Comparison of ENCODE assay signal across 10 mouse cellular contexts in the genomic region with DNA sequence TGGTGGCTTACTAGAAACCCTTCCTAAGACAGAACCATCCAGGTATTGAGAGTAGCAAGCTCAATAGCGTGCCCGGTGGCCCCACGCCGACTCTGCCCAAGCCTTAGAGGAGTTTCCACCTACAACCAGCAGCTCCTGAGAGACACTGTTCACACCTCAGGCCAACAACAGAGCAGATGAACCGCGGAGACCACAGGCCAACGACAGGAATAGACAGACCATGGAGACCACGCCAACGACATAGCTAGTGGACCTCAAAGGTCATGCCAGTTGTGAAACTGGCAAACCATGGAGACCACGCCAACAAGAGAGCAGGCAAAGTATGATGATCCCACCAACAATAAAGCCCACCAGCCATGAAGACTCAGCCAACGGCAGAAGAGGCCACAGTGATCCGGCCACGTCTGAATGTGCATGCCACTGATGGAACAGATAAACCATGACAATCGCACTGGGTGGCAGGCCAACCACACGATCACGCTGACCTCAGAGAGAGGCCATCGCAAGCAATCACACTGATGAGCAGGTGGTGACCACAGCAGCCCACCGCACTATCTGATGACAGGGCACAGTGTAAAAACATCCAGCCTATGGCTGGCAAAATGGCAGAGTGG. TPM values are rescaled to one million over a fixed set of nuclear protein-coding genes. Genes with fewer than 3 reads are reported as not detected.
DNase-seq lines count a peak whose midpoint lies in the region; ATAC-seq lines count a peak whose summit lies in the region.
"Had no signal": no experiment of that assay in that cellular context is flagged by ENCODE, and none has a peak within 500 bp of the region (broad histone marks: within the 10 kb centered on the region; RNA-seq: fewer than 3 reads in every experiment).

No protein-coding gene starts in this region.

- peak overlapping the region; percentile 60 for H3K27ac ChIP-seq in heart, embryonic 10.5 days
- H3K27ac ChIP-seq in midbrain, embryonic 10.5 days (replicated peaks) = peak overlapping the region; percentile 57
- H3K27ac ChIP-seq in midbrain, embryonic 15.5 days = no peak overlapping the region
- 0 out of 2 replicates have a peak overlapping the region, but pooled peaks have one; percentile 14 for H3K27ac ChIP-seq in hindbrain, embryonic 15.5 days (replicated peaks)
- 0 out of 2 replicates have a peak overlapping the region, but pooled peaks have one; percentile 48 for H3K27ac ChIP-seq in neural tube, embryonic 14.5 days (ENCODE audit: low read depth, low read length)
- H3K27ac ChIP-seq: liver, embryonic 12.5 days had no signal

- H3K4me2 ChIP-seq in midbrain, embryonic 15.5 days = no peak overlapping the region
- no peak overlapping the region for H3K4me2 ChIP-seq in hindbrain, embryonic 15.5 days
- H3K4me2 ChIP-seq in neural tube, embryonic 14.5 days (ENCODE audit: low read depth, low read length) = no peak overlapping the region
- H3K4me2 ChIP-seq: liver, embryonic 12.5 days had no signal

- H3K9me3 ChIP-seq in heart, embryonic 10.5 days = no peaks in the 10 kb centered on the region
- no peaks in the 10 kb centered on the region for H3K9me3 ChIP-seq in midbrain, embryonic 10.5 days (replicated peaks)
- no peaks in the 10 kb centered on the region for H3K9me3 ChIP-seq in midbrain, embryonic 15.5 days
- no peaks in the 10 kb centered on the region for H3K9me3 ChIP-seq in hindbrain, embryonic 15.5 days
- H3K9me3 ChIP-seq in neural tube, embryonic 14.5 days (ENCODE audit: control insufficient read depth, low read length) = no peaks in the 10 kb centered on the region
- H3K9me3 ChIP-seq: liver, embryonic 12.5 days had no signal

- H3K27me3 ChIP-seq in heart, embryonic 10.5 days (ENCODE audit: insufficient read depth, poor library complexity, severe bottlenecking) = no peaks in the 10 kb centered on the region
- H3K27me3 ChIP-seq in midbrain, embryonic 10.5 days (ENCODE audit: low read depth, poor library complexity, severe bottlenecking) = no peaks in the 10 kb centered on the region
- H3K27me3 ChIP-seq in midbrain, embryonic 15.5 days (replicated peaks) = no peaks in the 10 kb centered on the region
- H3K27me3 ChIP-seq in hindbrain, embryonic 15.5 days = no peaks in the 10 kb centered on the region
- H3K27me3 ChIP-seq in neural tube, embryonic 14.5 days (ENCODE audit: control insufficient read depth, insufficient read depth, low read length) = no peaks in the 10 kb centered on the region
- H3K27me3 ChIP-seq: liver, embryonic 12.5 days had no signal

- WGBS in heart, embryonic 10.5 days = 87% methylated on average over 18 of the region's 18 CpGs
- 94% methylated on average over 18 of the region's 18 CpGs for WGBS in midbrain, embryonic 10.5 days
- 92% methylated on average over 18 of the region's 18 CpGs for WGBS in midbrain, embryonic 15.5 days
- WGBS in hindbrain, embryonic 15.5 days = 91% methylated on average over 18 of the region's 18 CpGs
- 92% methylated on average over 18 of the region's 18 CpGs for WGBS in neural tube, embryonic 14.5 days

- no peak overlapping the region for H3K4me3 ChIP-seq in heart, embryonic 10.5 days
- no peak overlapping the region for H3K4me3 ChIP-seq in midbrain, embryonic 10.5 days
- H3K4me3 ChIP-seq in midbrain, embryonic 15.5 days = no peak overlapping the region
- no peak overlapping the region for H3K4me3 ChIP-seq in hindbrain, embryonic 15.5 days
- H3K4me3 ChIP-seq in neural tube, embryonic 14.5 days (ENCODE audit: low read depth, low read length) = no peak overlapping the region
- H3K4me3 ChIP-seq: liver, embryonic 12.5 days had no signal

- no peak overlapping the region for H3K9ac ChIP-seq in midbrain, embryonic 15.5 days
- no peak overlapping the region for H3K9ac ChIP-seq in hindbrain, embryonic 15.5 days
- H3K9ac ChIP-seq in neural tube, embryonic 14.5 days (replicated peaks; ENCODE audit: low read depth, low read length) = no peak overlapping the region
- H3K9ac ChIP-seq: liver, embryonic 12.5 days had no signal

- no peak for ATAC-seq in midbrain, embryonic 15.5 days (replicated peaks)
- no peak for ATAC-seq in hindbrain, embryonic 15.5 days (ENCODE audit: low FRiP score, low read depth)
- no peak for ATAC-seq in neural tube, embryonic 14.5 days (ENCODE audit: low read depth)
- ATAC-seq: liver, embryonic 12.5 days had no signal

- 0 out of 2 replicates have a peak, but pooled peaks cover 6% of the 10 kb centered on the region for H3K36me3 ChIP-seq in heart, embryonic 10.5 days
- H3K36me3 ChIP-seq in midbrain, embryonic 10.5 days = 0 out of 2 replicates have a peak, but pooled peaks cover 2% of the 10 kb centered on the region
- H3K36me3 ChIP-seq in midbrain, embryonic 15.5 days (replicated peaks) = no peaks in the 10 kb centered on the region
- no peaks in the 10 kb centered on the region for H3K36me3 ChIP-seq in hindbrain, embryonic 15.5 days
- H3K36me3 ChIP-seq in neural tube, embryonic 14.5 days (ENCODE audit: control insufficient read depth, insufficient read depth, low read length) = no peaks in the 10 kb centered on the region
- H3K36me3 ChIP-seq: liver, embryonic 12.5 days had no signal

- no peak for DNase-seq in heart, embryonic 10.5 days (ENCODE audit: low spot score)
- no peak for DNase-seq in heart, adult 8-10 months (ENCODE audit: low spot score)
- DNase-seq in midbrain, embryonic 10.5 days (ENCODE audit: low spot score) = no peak
- no peak for DNase-seq in spleen, postnatal 10 days (ENCODE audit: low spot score in 2 of 2)
- no peak for DNase-seq in adrenal gland, adult 2 months
- DNase-seq: heart, postnatal 14 days had no signal

- peaks cover 94% of the 10 kb centered on the region for H3K4me1 ChIP-seq in heart, embryonic 10.5 days
- H3K4me1 ChIP-seq in midbrain, embryonic 10.5 days = peaks cover 97% of the 10 kb centered on the region
- peaks cover 83% of the 10 kb centered on the region for H3K4me1 ChIP-seq in midbrain, embryonic 15.5 days
- H3K4me1 ChIP-seq in hindbrain, embryonic 15.5 days (replicated peaks) = peaks cover 95% of the 10 kb centered on the region
- peaks cover 75% of the 10 kb centered on the region for H3K4me1 ChIP-seq in neural tube, embryonic 14.5 days (ENCODE audit: control insufficient read depth, insufficient read depth, low read length)

RNA-seq across cellular contexts. Expression of gene Ncor2, which starts 41.2 kb away (rescaled TPM):
- 17.8 and 23.3 TPM in 2 replicates for polyA plus RNA-seq in heart, embryonic 10.5 days (2016; fragmentation: Nextera tagmentation; extraction: Ambion mirVana)
- total RNA-seq in heart, adult 8-10 months (2022) = 10 to 100 TPM; 81.6 to 92.4 (median 84.5) TPM
- polyA plus RNA-seq in midbrain, embryonic 10.5 days (2016; fragmentation: Nextera tagmentation; extraction: Ambion mirVana) = 16.2 and 19.1 TPM in 2 replicates
- polyA plus RNA-seq in midbrain, embryonic 15.5 days (2015; fragmentation: Nextera tagmentation; extraction: Ambion mirVana) = 25.6 and 27.6 TPM in 2 replicates
- polyA plus RNA-seq in hindbrain, embryonic 15.5 days (2015; fragmentation: Nextera tagmentation; extraction: Ambion mirVana) = 26.3 and 28.7 TPM in 2 replicates
- 29.1 and 32.8 TPM in 2 replicates for polyA plus RNA-seq in neural tube, embryonic 14.5 days (2014; fragmentation: Nextera tagmentation; extraction: Ambion mirVana)
- total RNA-seq in adrenal gland, adult 2 months (2021) = 100 to 1,000 TPM; 149 to 340 TPM
- polyA plus RNA-seq in adrenal gland, adult 2 months (2012; rRNA removed) = 183 and 229 TPM in 2 replicates
